Mouse (Mus musculus): Measurements from ENCODE around the gene Mdp1. TPM values are rescaled to one million over a fixed set of nuclear protein-coding genes. Genes with fewer than 3 reads are reported as not detected.

The Mdp1 gene
- polyA plus RNA-seq (2015; fragmentation: Illumina TruSeq; extraction: RNeasy Lipid Tissue Mini Kit (QIAGEN cat#74804); ENCODE audit: insufficient read depth, low replicate concordance), result 71.8 TPM

DNA sequence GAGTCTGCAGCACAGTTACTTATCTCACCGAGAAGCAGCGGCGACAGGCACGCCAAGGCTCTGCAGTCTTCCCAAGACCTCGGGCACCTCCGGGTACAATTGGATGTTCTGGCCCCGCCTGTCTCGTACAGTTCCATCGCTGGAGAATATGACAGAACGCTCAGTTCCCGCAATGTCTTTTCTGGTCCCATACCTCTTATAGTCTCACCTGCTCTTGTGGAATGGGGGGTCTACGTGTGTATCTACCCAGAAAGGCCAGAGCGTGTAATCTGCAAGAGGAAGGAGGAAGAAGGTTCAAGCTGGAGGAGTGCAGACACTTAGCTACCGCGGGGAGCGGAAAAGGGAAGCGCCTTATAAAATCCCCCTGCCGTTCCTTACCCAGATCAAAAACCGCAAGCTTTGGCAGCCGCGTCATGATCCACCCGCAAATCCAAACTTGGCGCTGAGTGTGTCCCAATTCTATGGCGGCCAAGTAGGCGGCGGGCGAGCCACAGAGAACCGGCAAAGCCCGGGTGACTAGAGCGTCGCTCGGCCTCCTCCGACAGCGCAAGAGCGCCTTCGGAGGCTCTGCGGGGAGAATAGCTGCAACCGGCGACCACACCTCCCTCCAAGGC is at the start of gene Mdp1:
Gene Mdp1 (minus strand): TSS at position 549 of the 614 bp plus-strand sequence.

GRCm38 (mm10) chr14:55681160-55682117 is 21.1 kb upstream of the Mdp1 start, which contains the start of gene Tinf2:
Gene Tinf2 (minus strand): TSS chr14:55681820.

DNA sequence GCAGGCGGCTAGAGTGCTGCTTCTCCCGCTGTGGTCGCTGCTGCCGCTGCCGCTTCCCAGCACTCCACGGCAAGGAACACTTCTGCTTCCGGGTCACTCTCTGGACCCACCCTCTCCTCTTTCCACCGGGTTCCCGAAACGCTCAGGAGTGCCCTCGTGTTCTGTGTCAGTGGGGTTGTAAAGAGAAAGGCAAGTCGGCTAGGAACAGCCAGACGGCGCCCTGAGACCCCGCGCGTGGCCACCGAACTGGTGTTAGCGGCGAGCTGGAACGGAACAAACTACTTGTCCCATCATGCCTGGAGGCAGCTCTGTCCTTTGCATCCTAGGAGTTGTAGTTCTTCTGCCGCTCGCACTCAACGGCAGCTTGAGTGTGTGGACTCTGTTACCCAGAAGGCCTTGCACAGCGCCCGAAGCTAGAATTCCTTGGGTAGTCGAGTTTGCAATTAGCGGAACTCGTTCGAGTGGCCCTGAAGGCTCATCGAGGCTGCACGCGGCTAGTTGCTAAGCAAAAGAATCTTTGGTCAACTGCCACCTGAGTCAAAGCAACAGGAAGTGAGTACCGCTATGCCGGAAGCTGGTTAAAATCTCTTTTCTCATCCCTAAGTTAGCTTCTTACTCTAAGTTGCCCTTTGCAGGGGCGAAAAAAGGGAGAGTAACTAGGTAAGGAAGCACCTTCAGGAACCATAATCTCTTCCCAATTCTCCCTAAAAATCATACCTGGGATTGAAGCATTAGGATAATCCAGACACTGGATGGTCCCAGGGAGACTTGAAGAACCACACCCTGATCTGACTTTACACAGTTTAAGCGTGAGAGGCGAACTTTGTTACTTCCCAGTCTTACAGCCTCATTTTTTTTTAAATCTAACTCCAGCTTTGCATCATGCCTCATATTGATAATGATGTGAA is 11.8 kb upstream of the Mdp1 start, which contains the start of the genes Gmpr2 and Nedd8:
Gene Gmpr2 (plus strand): TSS at position 109 of the 908 bp plus-strand sequence.
Gene Nedd8 (minus strand): TSS at position 292 of the 908 bp plus-strand sequence.

GRCm38 (mm10) chr14:55649884-55650283 is 10.4 kb downstream of the Mdp1 start, which contains the start of gene Tssk4:
Gene Tssk4 (plus strand): TSS chr14:55650184.

DNA sequence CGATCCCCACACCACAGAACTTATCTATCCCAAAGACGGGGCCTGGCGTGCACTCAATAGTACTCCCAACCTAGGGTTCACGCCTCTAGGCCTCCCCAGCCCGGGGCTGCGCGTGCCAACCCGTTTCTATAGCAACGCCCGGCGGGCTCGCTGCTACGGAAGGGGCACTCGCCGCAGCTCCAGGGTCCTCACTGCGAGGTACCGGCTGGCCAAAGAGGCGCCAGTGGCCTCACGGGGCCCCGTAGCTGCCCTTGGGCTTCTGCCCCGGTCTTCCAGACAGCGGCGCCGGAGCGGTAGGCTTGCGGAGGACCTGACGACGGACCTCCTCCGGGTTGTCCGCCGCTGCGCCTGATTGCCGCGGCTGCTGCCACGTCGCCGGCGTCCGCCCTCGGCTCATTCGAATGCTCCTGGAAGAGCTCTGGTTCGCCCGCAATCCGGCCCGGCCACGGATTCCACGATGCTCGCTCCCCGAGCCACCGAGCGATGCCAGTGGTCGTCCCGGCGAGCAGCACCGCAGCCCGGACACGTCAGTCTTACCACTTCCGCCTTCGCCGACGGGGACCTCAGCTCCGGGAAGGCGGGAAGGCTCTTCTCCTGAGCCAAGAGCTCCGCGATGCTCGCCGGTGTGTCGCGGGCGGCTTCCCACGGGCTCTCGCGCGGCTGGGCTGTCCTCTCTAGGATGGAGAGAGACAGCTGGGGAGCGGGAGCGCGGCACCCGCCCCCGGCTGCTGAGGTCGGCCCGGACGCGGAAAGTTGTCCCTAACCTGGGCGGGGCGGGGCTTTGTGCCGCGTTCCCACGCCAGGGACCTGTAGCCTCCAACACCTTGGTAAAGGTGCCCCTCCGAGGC is 17.0 kb downstream of the Mdp1 start, which contains the start of gene Tm9sf1:
Gene Tm9sf1 (minus strand): TSS at position 747 of the 848 bp plus-strand sequence.

DNA sequence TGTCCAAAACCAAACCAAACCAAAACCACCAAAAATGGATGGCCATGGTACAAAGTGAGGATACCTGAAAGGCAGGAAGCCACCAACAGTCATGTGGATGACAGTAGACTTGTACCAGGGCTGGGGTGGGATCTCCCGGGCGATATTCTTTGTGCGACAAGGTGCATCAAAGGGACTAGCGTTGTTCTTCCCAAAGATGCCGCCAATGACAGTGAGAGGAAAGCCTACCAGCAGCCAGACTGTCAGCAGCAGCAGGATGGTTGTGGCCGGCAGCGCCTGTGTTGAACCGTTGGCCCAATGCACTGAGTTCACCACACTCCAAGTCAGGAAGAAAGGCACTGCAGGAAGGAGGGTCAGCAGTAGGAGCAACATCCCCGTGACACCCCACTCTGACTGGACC is 22.5 kb downstream of the Mdp1 start, which contains the start of gene Gm49378:
Gene Gm49378 (minus strand): TSS at position 101 of the 400 bp plus-strand sequence.

GRCm38 (mm10) chr14:55635523-55636007 is 24.7 kb downstream of the Mdp1 start, which contains the start of gene Ipo4:
Gene Ipo4 (minus strand): TSS chr14:55635957.

GRCm38 (mm10) chr14:55617822-55618221 is 42.5 kb downstream of the Mdp1 start, which contains the start of gene Rec8:
Gene Rec8 (plus strand): TSS chr14:55618037.

Other genes with a start within 250 kb of the Mdp1 start
- 26.8 TPM for gene Dhrs4, start 181.8 kb downstream of the Mdp1 start, polyA plus RNA-seq (2015; fragmentation: Illumina TruSeq; extraction: RNeasy Lipid Tissue Mini Kit (QIAGEN cat#74804); ENCODE audit: insufficient read depth, low replicate concordance)
- 0.87 TPM for gene Carmil3, start 169.9 kb downstream of the Mdp1 start, polyA plus RNA-seq (2015; fragmentation: Illumina TruSeq; extraction: RNeasy Lipid Tissue Mini Kit (QIAGEN cat#74804); ENCODE audit: insufficient read depth, low replicate concordance)
- not detected for gene Cpne6, start 150.1 kb downstream of the Mdp1 start, polyA plus RNA-seq (2015; fragmentation: Illumina TruSeq; extraction: RNeasy Lipid Tissue Mini Kit (QIAGEN cat#74804); ENCODE audit: insufficient read depth, low replicate concordance)
- gene Nrl, start 135.5 kb downstream of the Mdp1 start, polyA plus RNA-seq (2015; fragmentation: Illumina TruSeq; extraction: RNeasy Lipid Tissue Mini Kit (QIAGEN cat#74804); ENCODE audit: insufficient read depth, low replicate concordance), result not detected
- gene Pck2, start 120.2 kb downstream of the Mdp1 start, polyA plus RNA-seq (2015; fragmentation: Illumina TruSeq; extraction: RNeasy Lipid Tissue Mini Kit (QIAGEN cat#74804); ENCODE audit: insufficient read depth, low replicate concordance), result 23.0 TPM
- 64.7 TPM for gene Dcaf11, start 100.5 kb downstream of the Mdp1 start, polyA plus RNA-seq (2015; fragmentation: Illumina TruSeq; extraction: RNeasy Lipid Tissue Mini Kit (QIAGEN cat#74804); ENCODE audit: insufficient read depth, low replicate concordance)
- gene A730061H03Rik, start 100.1 kb downstream of the Mdp1 start, polyA plus RNA-seq (2015; fragmentation: Illumina TruSeq; extraction: RNeasy Lipid Tissue Mini Kit (QIAGEN cat#74804); ENCODE audit: insufficient read depth, low replicate concordance), result not detected
- gene Fitm1, start 84.9 kb downstream of the Mdp1 start, polyA plus RNA-seq (2015; fragmentation: Illumina TruSeq; extraction: RNeasy Lipid Tissue Mini Kit (QIAGEN cat#74804); ENCODE audit: insufficient read depth, low replicate concordance), result not detected
- 474 TPM for gene Psme1, start 82.4 kb downstream of the Mdp1 start, polyA plus RNA-seq (2015; fragmentation: Illumina TruSeq; extraction: RNeasy Lipid Tissue Mini Kit (QIAGEN cat#74804); ENCODE audit: insufficient read depth, low replicate concordance)
- 11.9 TPM for gene Emc9, start 75.2 kb downstream of the Mdp1 start, polyA plus RNA-seq (2015; fragmentation: Illumina TruSeq; extraction: RNeasy Lipid Tissue Mini Kit (QIAGEN cat#74804); ENCODE audit: insufficient read depth, low replicate concordance)
- gene Psme2, start 69.4 kb downstream of the Mdp1 start, polyA plus RNA-seq (2015; fragmentation: Illumina TruSeq; extraction: RNeasy Lipid Tissue Mini Kit (QIAGEN cat#74804); ENCODE audit: insufficient read depth, low replicate concordance), result 451 TPM
- gene Rnf31, start 68.8 kb downstream of the Mdp1 start, polyA plus RNA-seq (2015; fragmentation: Illumina TruSeq; extraction: RNeasy Lipid Tissue Mini Kit (QIAGEN cat#74804); ENCODE audit: insufficient read depth, low replicate concordance), result 67.4 TPM
- gene Irf9, start 56.9 kb downstream of the Mdp1 start, polyA plus RNA-seq (2015; fragmentation: Illumina TruSeq; extraction: RNeasy Lipid Tissue Mini Kit (QIAGEN cat#74804); ENCODE audit: insufficient read depth, low replicate concordance), result 106 TPM
- gene Rec8, start 42.5 kb downstream of the Mdp1 start, polyA plus RNA-seq (2015; fragmentation: Illumina TruSeq; extraction: RNeasy Lipid Tissue Mini Kit (QIAGEN cat#74804); ENCODE audit: insufficient read depth, low replicate concordance), result 2.6 TPM
- gene Ipo4, start 24.6 kb downstream of the Mdp1 start, polyA plus RNA-seq (2015; fragmentation: Illumina TruSeq; extraction: RNeasy Lipid Tissue Mini Kit (QIAGEN cat#74804); ENCODE audit: insufficient read depth, low replicate concordance), result 21.3 TPM
- 1.5 TPM for gene Gm49378, start 22.6 kb downstream of the Mdp1 start, polyA plus RNA-seq (2015; fragmentation: Illumina TruSeq; extraction: RNeasy Lipid Tissue Mini Kit (QIAGEN cat#74804); ENCODE audit: insufficient read depth, low replicate concordance)
- gene Tm9sf1, start 16.7 kb downstream of the Mdp1 start, polyA plus RNA-seq (2015; fragmentation: Illumina TruSeq; extraction: RNeasy Lipid Tissue Mini Kit (QIAGEN cat#74804); ENCODE audit: insufficient read depth, low replicate concordance), result 57.7 TPM
- 1.7 TPM for gene Tssk4, start 10.3 kb downstream of the Mdp1 start, polyA plus RNA-seq (2015; fragmentation: Illumina TruSeq; extraction: RNeasy Lipid Tissue Mini Kit (QIAGEN cat#74804); ENCODE audit: insufficient read depth, low replicate concordance)
- gene Gmpr2, start 11.4 kb upstream of the Mdp1 start, polyA plus RNA-seq (2015; fragmentation: Illumina TruSeq; extraction: RNeasy Lipid Tissue Mini Kit (QIAGEN cat#74804); ENCODE audit: insufficient read depth, low replicate concordance), result 54.9 TPM
- gene Nedd8, start 11.6 kb upstream of the Mdp1 start, polyA plus RNA-seq (2015; fragmentation: Illumina TruSeq; extraction: RNeasy Lipid Tissue Mini Kit (QIAGEN cat#74804); ENCODE audit: insufficient read depth, low replicate concordance), result 226 TPM
- 54.5 TPM for gene Tinf2, start 21.3 kb upstream of the Mdp1 start, polyA plus RNA-seq (2015; fragmentation: Illumina TruSeq; extraction: RNeasy Lipid Tissue Mini Kit (QIAGEN cat#74804); ENCODE audit: insufficient read depth, low replicate concordance)
- 15.3 TPM for gene Tgm1, start 53.4 kb upstream of the Mdp1 start, polyA plus RNA-seq (2015; fragmentation: Illumina TruSeq; extraction: RNeasy Lipid Tissue Mini Kit (QIAGEN cat#74804); ENCODE audit: insufficient read depth, low replicate concordance)
- 19.2 TPM for gene Rabggta, start 61.8 kb upstream of the Mdp1 start, polyA plus RNA-seq (2015; fragmentation: Illumina TruSeq; extraction: RNeasy Lipid Tissue Mini Kit (QIAGEN cat#74804); ENCODE audit: insufficient read depth, low replicate concordance)
- gene Dhrs1, start 85.2 kb upstream of the Mdp1 start, polyA plus RNA-seq (2015; fragmentation: Illumina TruSeq; extraction: RNeasy Lipid Tissue Mini Kit (QIAGEN cat#74804); ENCODE audit: insufficient read depth, low replicate concordance), result 90.3 TPM
- gene Nop9, start 85.2 kb upstream of the Mdp1 start, polyA plus RNA-seq (2015; fragmentation: Illumina TruSeq; extraction: RNeasy Lipid Tissue Mini Kit (QIAGEN cat#74804); ENCODE audit: insufficient read depth, low replicate concordance), result 22.0 TPM
- not detected for gene Cideb, start 98.0 kb upstream of the Mdp1 start, polyA plus RNA-seq (2015; fragmentation: Illumina TruSeq; extraction: RNeasy Lipid Tissue Mini Kit (QIAGEN cat#74804); ENCODE audit: insufficient read depth, low replicate concordance)
- 0.28 TPM for gene Ltb4r2, start 100.9 kb upstream of the Mdp1 start, polyA plus RNA-seq (2015; fragmentation: Illumina TruSeq; extraction: RNeasy Lipid Tissue Mini Kit (QIAGEN cat#74804); ENCODE audit: insufficient read depth, low replicate concordance)
- gene Ltb4r1, start 105.5 kb upstream of the Mdp1 start, polyA plus RNA-seq (2015; fragmentation: Illumina TruSeq; extraction: RNeasy Lipid Tissue Mini Kit (QIAGEN cat#74804); ENCODE audit: insufficient read depth, low replicate concordance), result 1.8 TPM
- gene Adcy4, start 123.6 kb upstream of the Mdp1 start, polyA plus RNA-seq (2015; fragmentation: Illumina TruSeq; extraction: RNeasy Lipid Tissue Mini Kit (QIAGEN cat#74804); ENCODE audit: insufficient read depth, low replicate concordance), result 3.7 TPM
- 53.5 TPM for gene Ripk3, start 128.4 kb upstream of the Mdp1 start, polyA plus RNA-seq (2015; fragmentation: Illumina TruSeq; extraction: RNeasy Lipid Tissue Mini Kit (QIAGEN cat#74804); ENCODE audit: insufficient read depth, low replicate concordance)
- gene Nfatc4, start 162.6 kb upstream of the Mdp1 start, polyA plus RNA-seq (2015; fragmentation: Illumina TruSeq; extraction: RNeasy Lipid Tissue Mini Kit (QIAGEN cat#74804); ENCODE audit: insufficient read depth, low replicate concordance), result 3.8 TPM
- 2.3 TPM for gene Nynrin, start 193.5 kb upstream of the Mdp1 start, polyA plus RNA-seq (2015; fragmentation: Illumina TruSeq; extraction: RNeasy Lipid Tissue Mini Kit (QIAGEN cat#74804); ENCODE audit: insufficient read depth, low replicate concordance)
- 0.12 TPM for gene Cbln3, start 223.9 kb upstream of the Mdp1 start, polyA plus RNA-seq (2015; fragmentation: Illumina TruSeq; extraction: RNeasy Lipid Tissue Mini Kit (QIAGEN cat#74804); ENCODE audit: insufficient read depth, low replicate concordance)
- gene Khnyn, start 224.4 kb upstream of the Mdp1 start, polyA plus RNA-seq (2015; fragmentation: Illumina TruSeq; extraction: RNeasy Lipid Tissue Mini Kit (QIAGEN cat#74804); ENCODE audit: insufficient read depth, low replicate concordance), result 59.4 TPM
- gene Sdr39u1, start 239.8 kb upstream of the Mdp1 start, polyA plus RNA-seq (2015; fragmentation: Illumina TruSeq; extraction: RNeasy Lipid Tissue Mini Kit (QIAGEN cat#74804); ENCODE audit: insufficient read depth, low replicate concordance), result 28.8 TPM

Measured in spleen, adult 10 weeks (tissue).